26 mouse cellular contexts compared by ENCODE assay signal in the genomic region with DNA sequence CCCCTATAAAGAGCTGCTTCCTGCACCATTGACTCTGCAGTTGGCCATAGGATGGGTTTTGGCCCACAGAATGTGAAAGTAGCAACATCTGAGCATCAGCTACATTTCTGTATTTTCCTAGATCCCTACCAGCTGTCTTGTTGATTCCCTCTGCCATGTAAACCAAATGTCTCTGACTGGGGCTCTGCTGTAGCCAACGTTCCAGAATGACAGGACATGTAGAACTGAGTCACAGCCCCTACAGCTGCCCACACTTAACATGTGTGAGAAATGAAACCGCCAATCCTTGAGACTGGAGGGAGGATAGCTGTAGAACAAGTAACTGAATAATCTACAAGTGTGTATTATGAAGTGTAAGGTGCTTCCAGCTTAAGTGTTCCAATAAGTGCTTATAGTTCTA.
"Had no signal": no experiment of that assay in that cellular context is flagged by ENCODE, and none has a peak within 500 bp of the region (broad histone marks: within the 10 kb centered on the region; RNA-seq: fewer than 3 reads in every experiment).

No protein-coding gene starts in this region.

- H3K27ac ChIP-seq: heart, adult 2 months; heart, embryonic 13.5 days; heart, embryonic 15.5 days; hindbrain, embryonic 10.5 days; hindbrain, embryonic 12.5 days; hindbrain, embryonic 14.5 days; intestine, embryonic 15.5 days; left cerebral cortex, adult 2 months; limb, embryonic 10.5 days; limb, embryonic 12.5 days; liver, embryonic 13.5 days; liver, embryonic 15.5 days had no signal

- DNase-seq: gastrocnemius, postnatal 14 days; gastrocnemius, postnatal 36 days; heart, adult 11 months; heart, adult 2 months; heart, postnatal 4 days; kidney, adult 18-20 months; kidney, adult 8-10 months; kidney, postnatal 10 days; kidney, postnatal 25 days; kidney, postnatal 4 days; liver; liver, embryonic 13.5 days; liver, postnatal 0 days had no signal

- H3K4me3 ChIP-seq: heart, adult 2 months; heart, embryonic 13.5 days; heart, embryonic 15.5 days; hindbrain, embryonic 10.5 days; hindbrain, embryonic 12.5 days; intestine, embryonic 15.5 days; left cerebral cortex, adult 2 months; limb, embryonic 10.5 days; limb, embryonic 12.5 days; liver, embryonic 13.5 days; liver, embryonic 15.5 days had no signal

- ATAC-seq: hindbrain, embryonic 16.5 days; inflammation-experienced regulatory T-cells, adult 6 months; intestine, embryonic 15.5 days; intestine, postnatal 0 days; liver, postnatal 0 days had no signal
